Mouse (Mus musculus): ENCODE data around the gene Gfi1b.

DNA sequence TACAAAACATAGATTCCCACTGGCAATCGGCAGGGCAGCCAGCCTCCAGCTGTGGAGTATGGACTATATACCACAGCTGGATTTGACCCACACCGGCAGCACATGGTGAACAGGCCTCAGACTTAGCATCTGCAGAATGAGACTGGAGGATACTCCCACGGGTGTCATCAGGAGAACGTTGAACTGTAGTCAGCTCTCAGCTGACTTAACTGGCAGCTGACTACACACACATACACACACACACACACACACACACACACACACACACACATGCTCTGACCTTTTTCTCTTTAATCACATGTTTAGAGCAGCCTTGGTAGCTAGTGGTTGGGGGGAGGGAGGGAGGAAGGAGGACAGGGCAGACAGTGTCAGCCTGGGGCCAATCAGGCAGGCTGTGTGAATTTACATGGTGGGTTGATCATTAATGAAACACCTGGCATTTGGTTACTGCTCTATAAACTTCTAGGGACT, 8.2 kb upstream of the Gfi1b start:
- TF ChIP-seq CTCF (IDR thresholded peaks at IDR 0.05; ENCODE audit: low read depth) (no peak), EP300 (IDR thresholded peaks at IDR 0.05; ENCODE audit: low read depth) (no peak)
